Mouse (Mus musculus) hindbrain, embryonic 14.5 days (tissue): ENCODE measurements around the gene Shtn1. TPM values are rescaled to one million over a fixed set of nuclear protein-coding genes. Genes with fewer than 3 reads are reported as not detected.

ENCODE experiments used
- ATAC-seq: fragments of 200-750 bp; cut with Nextera tagmentation; 2 replicates; pipeline ENCODE4 v1.8.0; 2017; ENCODE audit warnings: moderate number of reproducible peaks, mild to moderate bottlenecking, moderate TSS enrichment, moderate library complexity; ENCODE audit not compliant: low FRiP score
- DNase-seq: peaks from one replicate; pipeline ENCODE4 v3.0.0-alpha.2; 2015; ENCODE audit warnings: low spot score
- H3K27ac ChIP-seq: fragments of 300-500 bp; sonication (generic); 2 replicates; pipeline ENCODE4 v1.5.1; 2014; ENCODE audit warnings: mild to moderate bottlenecking, moderate library complexity
- H3K27me3 ChIP-seq: fragments of 300-500 bp; sonication (generic); 2 replicates; pipeline ENCODE4 v1.6.1; 2014; ENCODE audit warnings: mild to moderate bottlenecking, low read length, mixed read lengths; ENCODE audit not compliant: control insufficient read depth, insufficient read depth
- H3K36me3 ChIP-seq: fragments of 300-500 bp; sonication (generic); replicated peaks from 2 replicates; pipeline ENCODE4 v1.6.1; 2014; ENCODE audit not compliant: control insufficient read depth, insufficient read depth
- H3K4me1 ChIP-seq: fragments of 300-500 bp; sonication (generic); replicated peaks from 2 replicates; pipeline ENCODE4 v1.6.1; 2014; ENCODE audit warnings: antibody characterized with exemption, low read length, mixed read lengths; ENCODE audit not compliant: control insufficient read depth, insufficient read depth
- H3K4me2 ChIP-seq: fragments of 300-500 bp; sonication (generic); replicated peaks from 2 replicates; pipeline ENCODE4 v1.6.1; 2014; ENCODE audit warnings: mild to moderate bottlenecking, moderate library complexity
- H3K4me3 ChIP-seq: fragments of 300-500 bp; sonication (generic); replicated peaks from 2 replicates; pipeline ENCODE4 v1.5.1; 2014; ENCODE audit warnings: mild to moderate bottlenecking, low read length
- H3K9ac ChIP-seq: fragments of 300-500 bp; sonication (generic); 2 replicates; pipeline ENCODE4 v1.6.1; 2014
- H3K9me3 ChIP-seq: fragments of 300-500 bp; sonication (generic); 2 replicates; pipeline ENCODE4 v1.6.1; 2016; ENCODE audit warnings: low read length; ENCODE audit not compliant: control insufficient read depth
- WGBS: fragments of 180-500 bp; shearing (Covaris S2); extraction: QIAGEN DNeasy Blood & Tissue Kit; methylation state at CpG from one replicate; pipeline ENCODE4 v1.1.7; 2014; 5-methylcytosine and 5-hydroxymethylcytosine counted together
- polyA plus RNA-seq: library from polyadenylated mRNA; unstranded; fragments of >200 nt; fragmentation: Nextera tagmentation; extraction: Ambion mirVana; gene quantifications from 2 replicates; pipeline ENCODE4 v1.2.1, GENCODE M21; 2014

The Shtn1 gene
- polyA plus RNA-seq, 1 experiment from 2014 or later = 51.8 TPM

DNA sequence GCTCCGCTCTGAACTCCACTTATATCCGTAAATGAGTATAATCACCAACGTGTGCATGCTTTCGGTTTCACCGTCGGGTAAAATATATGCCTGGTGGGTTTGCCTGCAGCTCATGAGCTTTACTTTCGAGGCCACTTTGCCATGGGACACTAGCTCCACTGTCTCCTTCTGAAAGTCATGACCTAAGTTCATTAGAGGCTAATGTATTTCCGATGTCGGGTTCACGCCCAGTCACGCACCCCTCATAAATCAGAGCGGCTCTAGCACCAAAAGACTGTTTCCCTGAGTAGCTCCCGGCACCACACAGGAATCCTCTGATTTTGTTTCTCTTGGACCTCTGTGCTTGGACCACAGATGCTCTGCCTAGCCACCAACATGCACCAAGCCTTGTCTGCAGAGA lies 105.1 kb downstream of the Shtn1 start:
- Histone ChIP-seq H3K27ac (no peak overlapping the region), H3K9me3 (no peaks in the 10 kb centered on the region), H3K4me1 (0 out of 2 replicates have a peak, but pooled peaks cover 4% of the 10 kb centered on the region), H3K27me3 (peaks cover 83% of the 10 kb centered on the region), H3K36me3 (peaks cover 10% of the 10 kb centered on the region; the same call in 1 of the 2 replicates), H3K4me2 (no peak overlapping the region), H3K4me3 (no peak overlapping the region), H3K9ac (no peak overlapping the region)
- ATAC-seq = no peak
- DNase-seq = no peak
- WGBS = 73% methylated on average over 13 of the region's 13 CpGs

DNA sequence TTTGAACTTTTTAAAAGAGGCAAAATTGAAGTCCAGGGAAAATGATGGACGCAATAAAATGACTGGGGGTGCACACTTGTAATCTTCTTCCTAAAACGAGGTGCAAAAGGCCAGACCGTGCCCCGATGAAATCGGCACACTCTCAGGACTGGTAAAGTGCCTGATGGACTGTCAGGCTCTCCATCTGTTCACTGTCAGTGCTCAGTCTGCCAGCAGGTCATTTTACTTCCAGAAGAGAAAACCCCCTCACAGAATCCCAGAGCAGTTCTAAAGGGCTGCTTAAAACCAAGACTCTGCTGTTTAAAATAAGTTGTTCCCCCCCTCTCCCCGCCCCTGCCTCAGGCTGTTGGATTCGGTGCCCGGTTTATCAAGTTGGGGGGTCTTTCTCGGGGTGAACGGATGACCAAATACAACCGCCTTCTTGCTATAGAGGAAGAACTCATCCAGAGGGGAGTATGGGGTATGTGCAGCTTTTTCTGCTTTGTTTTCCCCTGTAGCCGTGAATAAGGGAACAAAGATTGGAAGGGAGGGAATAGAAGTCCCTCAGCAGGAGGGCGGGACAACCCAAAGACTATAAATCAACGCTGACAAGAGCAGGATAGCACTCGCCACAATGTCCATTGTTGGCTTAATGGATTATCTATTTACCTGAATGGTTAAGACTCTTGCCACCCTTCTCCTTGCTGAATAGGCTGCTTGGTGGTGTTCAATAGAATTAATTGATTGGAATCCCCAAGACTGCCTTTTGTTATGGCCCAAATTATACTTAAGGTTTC lies 107.0 kb downstream of the Shtn1 start:
- H3K27ac ChIP-seq = no peak overlapping the region
- no peak for ATAC-seq
- H3K36me3 ChIP-seq = no peaks in the 10 kb centered on the region; the same call in 1 of the 2 replicates
- 12% methylated on average over 15 of the region's 15 CpGs for WGBS
- DNase-seq = no peak
- H3K4me3 ChIP-seq = no peak overlapping the region
- H3K4me1 ChIP-seq = 0 out of 2 replicates have a peak, but pooled peaks cover 4% of the 10 kb centered on the region
- no peak overlapping the region for H3K9ac ChIP-seq
- no peaks in the 10 kb centered on the region for H3K9me3 ChIP-seq
- H3K27me3 ChIP-seq = peaks cover 79% of the 10 kb centered on the region
- H3K4me2 ChIP-seq = no peak overlapping the region

DNA sequence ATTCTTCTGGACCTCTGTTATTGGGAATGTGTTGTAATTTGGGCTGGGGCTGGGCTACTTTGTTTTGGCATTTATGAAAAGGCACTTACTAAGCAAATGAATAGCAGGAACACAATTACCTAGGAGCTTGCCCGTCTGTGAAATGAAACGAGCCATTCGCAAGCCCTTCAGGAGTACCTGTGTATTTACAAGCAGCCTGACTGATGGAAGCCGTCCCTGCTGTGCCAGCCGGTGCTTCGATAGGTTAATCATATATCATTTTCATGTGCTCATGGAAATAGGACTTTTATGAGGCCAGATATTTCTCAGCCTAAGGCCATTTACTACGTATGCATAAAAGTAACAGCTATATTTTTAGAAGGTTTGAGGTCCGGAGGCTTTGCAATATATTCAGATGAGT lies 112.9 kb downstream of the Shtn1 start:
- WGBS = 68% methylated on average over 8 of the region's 8 CpGs
- H3K27me3 ChIP-seq = peaks cover 47% of the 10 kb centered on the region
- no peak for ATAC-seq

DNA sequence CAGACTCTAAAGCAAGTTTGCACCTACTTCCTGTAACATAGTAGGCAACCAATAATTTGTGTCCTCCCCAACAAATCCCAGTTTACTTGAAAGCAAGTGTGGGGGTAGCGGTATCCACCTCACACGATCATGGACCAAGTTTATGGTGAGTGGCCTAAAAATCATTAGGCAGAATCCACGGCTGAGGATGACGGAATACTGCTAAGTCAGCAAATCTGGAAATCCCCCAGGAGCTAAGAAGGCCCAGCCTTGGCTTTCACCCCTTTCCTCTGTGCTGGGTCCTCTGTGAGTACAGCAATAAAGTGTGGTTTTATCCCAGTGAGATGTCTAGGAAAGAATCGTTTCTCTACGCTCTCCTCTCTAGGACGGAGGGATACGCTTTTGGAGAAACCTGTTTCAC lies 121.1 kb downstream of the Shtn1 start:
- peaks cover 37% of the 10 kb centered on the region for H3K27me3 ChIP-seq
- H3K9ac ChIP-seq = no peak overlapping the region
- no peak for DNase-seq
- no peak overlapping the region for H3K4me3 ChIP-seq
- no peak overlapping the region for H3K4me2 ChIP-seq
- no peak overlapping the region for H3K27ac ChIP-seq
- no peaks in the 10 kb centered on the region for H3K4me1 ChIP-seq
- no peaks in the 10 kb centered on the region for H3K9me3 ChIP-seq
- WGBS = 91% methylated on average over 8 of the region's 8 CpGs
- ATAC-seq = no peak
- H3K36me3 ChIP-seq = no peaks in the 10 kb centered on the region

More for the DNA sequence above, 112.9 kb downstream of the Shtn1 start:
- Histone ChIP-seq H3K4me3 (no peak overlapping the region), H3K4me2 (no peak overlapping the region), H3K9ac (no peak overlapping the region), H3K36me3 (no peaks in the 10 kb centered on the region), H3K4me1 (no peaks in the 10 kb centered on the region), H3K27ac (no peak overlapping the region), H3K9me3 (no peaks in the 10 kb centered on the region)
- no peak for DNase-seq

DNA sequence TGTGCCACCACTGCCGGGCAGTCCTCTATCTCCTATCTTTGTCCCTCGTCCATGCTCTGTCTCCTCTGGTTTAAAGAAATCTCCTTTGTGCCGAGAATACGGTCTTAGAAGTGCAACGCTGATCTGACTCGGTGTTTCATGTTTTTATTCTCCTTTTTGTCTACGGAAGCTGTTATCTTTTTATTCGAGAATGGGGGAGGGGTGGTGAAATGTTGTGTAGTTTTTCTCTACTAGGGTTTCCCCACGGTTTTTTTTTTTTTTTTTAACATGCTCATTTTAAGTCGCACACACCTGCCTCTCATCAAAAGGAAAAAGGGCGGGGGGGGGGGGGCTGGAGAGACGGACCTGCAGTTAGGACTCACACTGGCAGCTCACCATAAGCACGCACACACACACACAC lies 123.7 kb downstream of the Shtn1 start:
- H3K27me3 ChIP-seq = peaks cover 34% of the 10 kb centered on the region
- no peak overlapping the region for H3K4me2 ChIP-seq
- no peaks in the 10 kb centered on the region for H3K4me1 ChIP-seq
- DNase-seq (no peak), ATAC-seq (no peak)
- H3K4me3 ChIP-seq = no peak overlapping the region
- no peak overlapping the region for H3K9ac ChIP-seq
- WGBS = 83% methylated on average over 12 of the region's 13 CpGs
- H3K9me3 ChIP-seq = no peaks in the 10 kb centered on the region
- no peak overlapping the region for H3K27ac ChIP-seq
- H3K36me3 ChIP-seq = no peaks in the 10 kb centered on the region

DNA sequence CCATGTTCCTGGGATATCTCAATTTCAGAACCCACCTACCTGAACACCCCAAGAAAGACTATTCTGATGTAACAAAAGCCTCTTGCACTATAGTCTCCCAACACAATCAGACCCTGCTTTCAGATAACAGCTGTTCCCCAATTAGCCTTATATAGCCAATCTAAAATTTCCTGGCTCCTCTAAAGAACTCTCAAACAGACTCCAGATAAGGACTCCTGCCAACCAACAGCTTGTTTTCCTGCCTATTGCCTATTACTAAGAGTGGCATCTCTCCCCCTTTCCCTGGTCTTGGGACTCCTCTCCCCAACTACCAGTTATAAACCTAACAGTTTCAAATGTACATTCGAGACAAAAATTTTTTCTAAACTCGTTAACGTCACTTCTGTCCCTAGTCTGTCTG lies 124.4 kb downstream of the Shtn1 start:
- DNase-seq (no peak), ATAC-seq (no peak)
- Histone ChIP-seq H3K4me1 (no peaks in the 10 kb centered on the region), H3K4me3 (no peak overlapping the region), H3K27ac (no peak overlapping the region), H3K36me3 (no peaks in the 10 kb centered on the region), H3K9ac (no peak overlapping the region), H3K4me2 (no peak overlapping the region), H3K27me3 (peaks cover 40% of the 10 kb centered on the region), H3K9me3 (no peaks in the 10 kb centered on the region)
- 88% methylated on average over 3 of the region's 3 CpGs for WGBS

DNA sequence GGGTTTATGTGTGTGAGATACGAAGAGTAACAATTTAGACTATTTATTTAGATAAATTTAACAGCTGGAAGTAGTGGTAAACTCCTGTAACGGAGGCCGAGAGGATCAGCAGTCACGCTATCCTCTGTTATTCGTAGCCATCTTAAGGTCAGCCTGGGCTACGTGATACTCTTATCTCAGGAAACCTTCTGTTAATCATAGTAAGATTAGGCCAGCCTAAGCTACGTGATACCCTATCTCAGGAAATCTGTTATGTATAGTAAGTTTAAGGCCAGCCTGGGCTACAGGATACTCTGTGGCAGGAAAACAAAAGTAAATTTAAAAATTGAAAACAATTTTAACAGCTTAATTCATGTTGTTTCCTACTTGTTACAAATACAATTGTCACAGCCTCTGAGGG lies 129.9 kb downstream of the Shtn1 start:
- Histone ChIP-seq H3K4me3 (no peak overlapping the region), H3K27ac (no peak overlapping the region), H3K4me2 (no peak overlapping the region), H3K4me1 (peaks cover 10% of the 10 kb centered on the region), H3K27me3 (peaks cover 15% of the 10 kb centered on the region; the same call in 1 of the 2 replicates), H3K9ac (no peak overlapping the region), H3K9me3 (no peaks in the 10 kb centered on the region), H3K36me3 (no peaks in the 10 kb centered on the region)
- ATAC-seq = no peak
- WGBS = 93% methylated on average over 7 of the region's 7 CpGs
- DNase-seq = no peak

DNA sequence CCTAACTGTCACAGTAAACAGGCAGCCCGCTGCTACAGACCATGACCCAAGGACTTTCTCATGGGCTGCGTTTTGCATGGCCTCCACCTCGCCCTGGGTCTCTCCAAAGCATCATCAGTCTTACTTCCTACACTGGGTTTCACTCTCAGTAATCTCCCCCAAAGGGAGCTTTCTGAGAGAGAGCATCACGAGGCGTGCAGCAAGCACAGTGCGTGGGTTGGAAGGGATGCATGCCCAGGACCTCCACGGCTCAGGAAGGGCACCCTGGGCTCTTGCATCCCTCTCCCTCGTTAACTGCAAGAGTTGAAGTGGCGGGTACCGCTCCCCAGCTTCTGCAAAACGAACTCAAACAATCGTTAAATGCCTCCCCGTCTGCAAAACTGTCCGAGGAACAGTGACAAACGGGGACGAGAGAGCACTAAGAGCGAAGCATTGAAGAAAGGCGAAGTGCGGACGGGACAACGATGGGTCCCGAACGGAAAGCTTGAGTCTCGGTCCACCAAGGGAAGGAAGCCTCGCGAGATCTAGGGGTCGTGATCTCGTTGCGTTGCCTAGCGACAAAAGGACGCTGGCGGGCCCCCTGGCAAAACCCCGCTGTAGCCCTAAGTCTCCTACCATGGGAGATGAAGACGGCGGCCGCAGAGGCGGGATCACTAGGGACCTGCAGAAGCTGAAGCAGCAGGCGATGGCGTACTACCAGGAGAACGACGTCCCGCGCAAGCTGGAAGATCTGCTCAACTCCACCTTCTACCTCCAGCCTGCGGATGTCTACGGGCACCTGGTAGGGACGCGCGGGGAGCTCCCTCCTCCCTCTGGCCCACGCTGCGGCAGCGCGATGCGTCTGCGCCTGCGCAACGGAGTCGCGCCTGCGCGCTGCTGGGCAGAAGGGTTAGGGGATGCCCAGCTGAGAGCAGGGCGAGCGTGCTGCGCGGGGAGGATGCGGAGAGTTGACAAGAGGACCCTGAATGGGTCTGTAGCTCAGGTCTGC lies 132.8 kb downstream of the Shtn1 start, which contains the start of the genes Eno4 and Hspa12a:
TSS of gene Eno4 (plus strand) at position 585 of the 988 bp plus-strand sequence.
TSS of gene Hspa12a (minus strand) at position 814 of the 988 bp plus-strand sequence.
- Histone ChIP-seq H3K9ac (peak within 1 kb of the TSS; percentile 74), H3K4me2 (peak within 1 kb of the TSS; percentile 79), H3K4me1 (peaks cover 10% of the 10 kb centered on the region), H3K36me3 (no peaks in the 10 kb centered on the region), H3K4me3 (peak within 1 kb of the TSS; percentile 60), H3K27ac (peak within 1 kb of the TSS; percentile 38; the same call in 1 of the 2 replicates), H3K9me3 (no peaks in the 10 kb centered on the region), H3K27me3 (peaks cover 18% of the 10 kb centered on the region)
- under 1% methylated on average over 65 of the region's 65 CpGs for WGBS
- ATAC-seq (peak; percentile 96), DNase-seq (peak; percentile 96)

DNA sequence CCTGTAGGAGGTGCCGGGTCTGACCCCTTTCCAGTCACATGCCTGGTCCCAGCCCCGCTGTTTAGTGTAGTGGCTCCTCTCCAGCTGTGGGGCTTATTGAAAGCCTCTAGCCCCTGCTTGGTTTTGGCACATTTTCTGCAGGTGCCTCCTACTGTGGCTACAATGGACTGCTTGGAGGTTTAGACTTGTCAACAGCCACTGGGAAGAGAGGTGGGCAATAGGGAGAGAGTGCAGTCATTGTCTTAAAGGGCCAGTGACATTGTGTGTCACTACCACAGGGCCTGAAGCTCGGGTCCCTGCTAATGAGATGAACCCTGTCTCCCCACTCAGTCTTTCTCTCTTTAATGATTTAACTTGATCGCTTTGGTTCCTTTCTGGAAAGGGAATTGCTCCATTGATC lies 142.8 kb downstream of the Shtn1 start:
- Histone ChIP-seq H3K4me1 (no peaks in the 10 kb centered on the region; the same call in 1 of the 2 replicates), H3K9ac (no peak overlapping the region), H3K27me3 (peaks cover 79% of the 10 kb centered on the region), H3K4me3 (no peak overlapping the region), H3K36me3 (no peaks in the 10 kb centered on the region), H3K9me3 (no peaks in the 10 kb centered on the region), H3K4me2 (no peak overlapping the region), H3K27ac (no peak overlapping the region)
- WGBS = 6% methylated on average over 4 of the region's 4 CpGs
- no peak for ATAC-seq
- DNase-seq = no peak
